Mouse (Mus musculus) hindbrain, embryonic 14.5 days (tissue): ENCODE results near the gene Tamm41. TPM values are rescaled to one million over a fixed set of nuclear protein-coding genes. Genes with fewer than 3 reads are reported as not detected.

Experiments used
- ATAC-seq: fragments of 200-750 bp; cut with Nextera tagmentation; 2 replicates; pipeline ENCODE4 v1.8.0; 2017; ENCODE audit warnings: moderate number of reproducible peaks, mild to moderate bottlenecking, moderate TSS enrichment, moderate library complexity; ENCODE audit not compliant: low FRiP score
- DNase-seq: peaks from one replicate; pipeline ENCODE4 v3.0.0-alpha.2; 2015; ENCODE audit warnings: low spot score
- H3K27ac ChIP-seq: fragments of 300-500 bp; sonication (generic); 2 replicates; pipeline ENCODE4 v1.5.1; 2014; ENCODE audit warnings: mild to moderate bottlenecking, moderate library complexity
- H3K27me3 ChIP-seq: fragments of 300-500 bp; sonication (generic); 2 replicates; pipeline ENCODE4 v1.6.1; 2014; ENCODE audit warnings: mild to moderate bottlenecking, low read length, mixed read lengths; ENCODE audit not compliant: control insufficient read depth, insufficient read depth
- H3K36me3 ChIP-seq: fragments of 300-500 bp; sonication (generic); replicated peaks from 2 replicates; pipeline ENCODE4 v1.6.1; 2014; ENCODE audit not compliant: control insufficient read depth, insufficient read depth
- H3K4me1 ChIP-seq: fragments of 300-500 bp; sonication (generic); replicated peaks from 2 replicates; pipeline ENCODE4 v1.6.1; 2014; ENCODE audit warnings: antibody characterized with exemption, low read length, mixed read lengths; ENCODE audit not compliant: control insufficient read depth, insufficient read depth
- H3K4me2 ChIP-seq: fragments of 300-500 bp; sonication (generic); replicated peaks from 2 replicates; pipeline ENCODE4 v1.6.1; 2014; ENCODE audit warnings: mild to moderate bottlenecking, moderate library complexity
- H3K4me3 ChIP-seq: fragments of 300-500 bp; sonication (generic); replicated peaks from 2 replicates; pipeline ENCODE4 v1.5.1; 2014; ENCODE audit warnings: mild to moderate bottlenecking, low read length
- H3K9ac ChIP-seq: fragments of 300-500 bp; sonication (generic); 2 replicates; pipeline ENCODE4 v1.6.1; 2014
- H3K9me3 ChIP-seq: fragments of 300-500 bp; sonication (generic); 2 replicates; pipeline ENCODE4 v1.6.1; 2016; ENCODE audit warnings: low read length; ENCODE audit not compliant: control insufficient read depth
- WGBS: fragments of 180-500 bp; shearing (Covaris S2); extraction: QIAGEN DNeasy Blood & Tissue Kit; methylation state at CpG from one replicate; pipeline ENCODE4 v1.1.7; 2014; 5-methylcytosine and 5-hydroxymethylcytosine counted together
- polyA plus RNA-seq: library from polyadenylated mRNA; unstranded; fragments of >200 nt; fragmentation: Nextera tagmentation; extraction: Ambion mirVana; gene quantifications from 2 replicates; pipeline ENCODE4 v1.2.1, GENCODE M21; 2014

The Tamm41 gene
- polyA plus RNA-seq, 1 experiment from 2014 or later: 51.8 TPM

DNA sequence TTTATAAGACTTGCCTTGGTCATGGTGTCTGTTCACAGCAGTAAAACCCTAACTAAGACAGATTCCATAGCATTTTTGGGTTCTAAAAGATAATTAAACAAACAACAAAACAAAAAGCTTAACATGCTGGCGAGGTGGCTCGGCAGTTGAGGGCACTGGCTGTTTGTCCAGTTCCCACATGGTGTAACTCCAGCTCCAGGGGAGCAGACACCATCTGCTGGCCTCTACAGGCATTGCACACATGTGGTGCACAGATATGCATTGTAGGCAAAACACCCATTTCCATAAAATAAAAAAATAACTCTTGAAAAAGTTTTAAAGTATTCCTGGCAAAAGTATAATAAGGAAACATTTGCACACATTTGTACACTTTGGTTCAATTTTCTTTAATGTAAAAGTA lies 7.6 kb downstream of the Tamm41 start:
- ATAC-seq (no peak), DNase-seq (no peak)
- H3K4me3 ChIP-seq: no peak overlapping the region
- no peak overlapping the region for H3K9ac ChIP-seq
- no peak overlapping the region for H3K27ac ChIP-seq
- 84% methylated on average over 2 of the region's 2 CpGs for WGBS
- no peak overlapping the region for H3K4me2 ChIP-seq
- no peaks in the 10 kb centered on the region for H3K4me1 ChIP-seq
- no peaks in the 10 kb centered on the region for H3K27me3 ChIP-seq
- peaks cover 59% of the 10 kb centered on the region for H3K36me3 ChIP-seq
- H3K9me3 ChIP-seq: no peaks in the 10 kb centered on the region

DNA sequence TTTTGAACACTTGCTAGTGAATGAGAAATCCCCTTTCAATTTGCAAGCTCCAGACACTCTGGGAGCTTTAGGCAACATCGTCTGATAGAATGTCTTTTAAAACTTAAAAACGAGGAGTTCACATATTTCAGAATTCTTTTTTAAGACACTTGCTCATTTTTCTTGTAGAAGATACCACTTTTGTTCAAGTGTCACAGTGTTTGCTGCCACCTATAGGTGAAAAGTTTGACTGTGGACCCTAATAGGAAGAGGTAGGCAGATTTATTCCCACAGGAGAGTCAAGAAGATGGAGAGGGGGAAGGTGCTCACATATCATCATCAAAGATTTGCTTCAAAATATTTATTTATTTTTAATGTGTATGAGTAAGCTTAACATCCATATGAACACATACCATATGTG lies 8.4 kb downstream of the Tamm41 start:
- H3K4me1 ChIP-seq: no peaks in the 10 kb centered on the region
- H3K9me3 ChIP-seq: no peaks in the 10 kb centered on the region
- ATAC-seq: no peak
- no peak overlapping the region for H3K4me3 ChIP-seq
- H3K9ac ChIP-seq: no peak overlapping the region
- peaks cover 62% of the 10 kb centered on the region for H3K36me3 ChIP-seq
- no peak overlapping the region for H3K27ac ChIP-seq
- peak; percentile 74 for DNase-seq
- no peaks in the 10 kb centered on the region for H3K27me3 ChIP-seq
- 79% methylated on average over 2 of the region's 2 CpGs for WGBS
- H3K4me2 ChIP-seq: no peak overlapping the region

DNA sequence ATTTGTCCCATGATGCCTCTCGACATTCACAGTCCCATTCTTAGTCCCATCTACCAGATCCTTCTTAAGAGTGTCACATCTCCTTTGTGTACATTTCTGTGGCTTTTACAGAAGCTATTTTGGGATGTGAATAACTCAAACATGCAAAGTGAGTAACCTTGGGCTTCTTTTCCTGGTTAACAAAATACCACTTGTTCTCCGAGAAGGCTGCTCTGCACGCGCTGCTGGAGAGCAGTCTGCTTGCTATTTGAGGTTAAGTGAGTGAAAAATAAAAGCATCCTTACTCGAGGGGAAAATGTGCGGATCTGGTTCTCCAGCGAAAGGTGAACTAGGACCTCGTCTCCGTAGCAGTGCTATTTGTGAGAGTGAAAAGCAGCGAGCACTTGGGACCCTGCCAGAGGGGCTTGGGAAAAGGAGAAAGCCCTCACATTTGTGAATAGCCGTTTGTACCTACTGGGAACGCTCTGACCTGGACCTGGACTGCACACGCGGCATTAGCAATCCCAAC lies 10.1 kb downstream of the Tamm41 start:
- H3K4me3 ChIP-seq: no peak overlapping the region
- H3K27me3 ChIP-seq: no peaks in the 10 kb centered on the region
- DNase-seq: no peak
- WGBS: 84% methylated on average over 14 of the region's 14 CpGs
- peaks cover 61% of the 10 kb centered on the region for H3K36me3 ChIP-seq
- no peak overlapping the region for H3K27ac ChIP-seq
- no peak overlapping the region for H3K9ac ChIP-seq
- H3K4me2 ChIP-seq: no peak overlapping the region
- H3K4me1 ChIP-seq: no peaks in the 10 kb centered on the region
- ATAC-seq: no peak
- no peaks in the 10 kb centered on the region for H3K9me3 ChIP-seq

DNA sequence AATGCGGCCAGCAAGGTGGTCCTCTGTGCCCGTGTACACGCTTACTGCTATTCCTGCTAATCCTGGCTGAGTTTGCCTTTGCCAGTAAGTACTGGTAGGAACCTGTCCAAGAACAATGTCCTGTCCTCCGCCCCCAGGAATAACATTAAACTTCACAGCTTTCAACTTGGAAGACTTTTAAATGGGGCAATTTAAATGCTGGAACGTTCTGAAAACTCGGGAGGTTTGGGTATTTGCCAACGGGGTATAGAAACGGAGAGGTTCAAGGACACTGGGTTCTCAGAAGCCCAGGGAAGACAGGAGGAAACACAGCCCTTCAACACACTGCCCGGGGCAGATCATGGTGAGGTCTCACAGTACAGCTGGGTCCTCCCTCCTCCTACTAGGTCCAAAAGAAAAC lies 14.8 kb downstream of the Tamm41 start:
- no peak overlapping the region for H3K27ac ChIP-seq
- ATAC-seq (no peak), DNase-seq (no peak)
- no peak overlapping the region for H3K4me3 ChIP-seq
- H3K9ac ChIP-seq: no peak overlapping the region
- no peaks in the 10 kb centered on the region for H3K27me3 ChIP-seq
- H3K9me3 ChIP-seq: no peaks in the 10 kb centered on the region
- WGBS: 90% methylated on average over 9 of the region's 9 CpGs
- peaks cover 66% of the 10 kb centered on the region for H3K36me3 ChIP-seq
- H3K4me2 ChIP-seq: no peak overlapping the region
- H3K4me1 ChIP-seq: no peaks in the 10 kb centered on the region

DNA sequence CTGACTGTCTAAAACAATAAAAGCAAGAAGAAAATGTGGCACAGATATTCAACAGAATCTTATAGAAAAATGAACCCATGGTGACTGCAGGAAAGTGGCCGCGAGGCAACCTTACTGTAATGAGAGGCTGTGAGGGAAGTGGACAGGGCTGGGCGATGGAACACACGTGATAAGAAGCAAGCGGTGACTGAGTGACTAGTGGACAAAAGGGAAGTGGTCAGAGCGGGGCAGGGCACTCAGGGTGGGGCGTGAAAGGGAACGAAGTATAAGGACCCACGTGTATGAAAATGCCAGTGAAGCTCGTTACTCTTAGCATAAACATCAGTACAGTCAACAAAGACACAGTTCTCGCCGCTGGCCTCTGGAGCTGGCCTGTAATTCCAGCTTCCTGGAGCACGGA lies 22.2 kb downstream of the Tamm41 start:
- H3K4me3 ChIP-seq: no peak overlapping the region
- DNase-seq (no peak), ATAC-seq (no peak)
- no peaks in the 10 kb centered on the region for H3K4me1 ChIP-seq
- H3K36me3 ChIP-seq: peaks cover 55% of the 10 kb centered on the region
- H3K4me2 ChIP-seq: no peak overlapping the region
- WGBS: 97% methylated on average over 13 of the region's 13 CpGs
- H3K27me3 ChIP-seq: no peaks in the 10 kb centered on the region
- no peak overlapping the region for H3K9ac ChIP-seq
- no peaks in the 10 kb centered on the region for H3K9me3 ChIP-seq
- H3K27ac ChIP-seq: no peak overlapping the region

DNA sequence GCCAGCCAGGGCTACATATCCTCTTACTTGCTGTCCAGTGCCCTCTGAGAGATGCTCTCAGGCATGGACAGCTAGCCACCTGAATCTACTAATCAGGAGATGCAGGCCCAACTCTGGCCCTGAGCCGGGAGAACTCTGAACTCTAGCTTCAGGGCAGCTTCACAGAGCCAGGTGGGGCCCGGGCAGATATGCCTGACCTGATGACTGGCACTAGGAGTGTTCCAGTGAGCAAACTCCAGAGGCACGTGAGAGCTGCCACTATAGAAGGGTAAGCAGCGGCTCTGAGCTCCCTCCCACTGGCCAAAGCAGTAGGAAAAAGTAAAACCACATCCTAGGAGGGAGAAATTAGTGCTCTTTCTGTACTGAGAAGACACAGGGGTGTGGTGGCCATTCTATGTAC lies 24.1 kb downstream of the Tamm41 start:
- DNase-seq (no peak), ATAC-seq (no peak)
- no peaks in the 10 kb centered on the region for H3K9me3 ChIP-seq
- no peak overlapping the region for H3K4me3 ChIP-seq
- WGBS: 91% methylated on average over 4 of the region's 4 CpGs
- H3K27me3 ChIP-seq: no peaks in the 10 kb centered on the region
- H3K9ac ChIP-seq: no peak overlapping the region
- H3K4me2 ChIP-seq: no peak overlapping the region
- H3K27ac ChIP-seq: no peak overlapping the region
- H3K36me3 ChIP-seq: peaks cover 49% of the 10 kb centered on the region
- H3K4me1 ChIP-seq: no peaks in the 10 kb centered on the region

GRCm38 (mm10) chr6:115011792-115012191 lies 25.9 kb downstream of the Tamm41 start:
- ATAC-seq (no peak), DNase-seq (no peak)
- no peak overlapping the region for H3K27ac ChIP-seq
- H3K4me3 ChIP-seq: no peak overlapping the region
- H3K36me3 ChIP-seq: peaks cover 46% of the 10 kb centered on the region
- no peaks in the 10 kb centered on the region for H3K27me3 ChIP-seq
- 85% methylated on average over 8 of the region's 8 CpGs for WGBS
- no peaks in the 10 kb centered on the region for H3K4me1 ChIP-seq
- no peak overlapping the region for H3K9ac ChIP-seq
- H3K4me2 ChIP-seq: no peak overlapping the region
- no peaks in the 10 kb centered on the region for H3K9me3 ChIP-seq

GRCm38 (mm10) chr6:115010815-115011214 lies 26.9 kb downstream of the Tamm41 start:
- H3K36me3 ChIP-seq: peaks cover 37% of the 10 kb centered on the region

GRCm38 (mm10) chr6:115010304-115010703 lies 27.4 kb downstream of the Tamm41 start:
- Histone ChIP-seq H3K27me3 (no peaks in the 10 kb centered on the region), H3K4me3 (no peak overlapping the region), H3K4me1 (no peaks in the 10 kb centered on the region), H3K9me3 (no peaks in the 10 kb centered on the region), H3K36me3 (peaks cover 32% of the 10 kb centered on the region), H3K4me2 (no peak overlapping the region), H3K9ac (no peak overlapping the region), H3K27ac (no peak overlapping the region)
- WGBS: 84% methylated on average over 9 of the region's 9 CpGs
- DNase-seq (no peak), ATAC-seq (no peak)

More at GRCm38 (mm10) chr6:115010815-115011214, 26.9 kb downstream of the Tamm41 start:
- Histone ChIP-seq H3K4me2 (no peak overlapping the region), H3K4me3 (no peak overlapping the region), H3K9me3 (no peaks in the 10 kb centered on the region), H3K9ac (no peak overlapping the region), H3K4me1 (no peaks in the 10 kb centered on the region), H3K27ac (no peak overlapping the region), H3K27me3 (no peaks in the 10 kb centered on the region)
- no peak for DNase-seq
- no peak for ATAC-seq
- WGBS: 79% methylated on average over 9 of the region's 9 CpGs

DNA sequence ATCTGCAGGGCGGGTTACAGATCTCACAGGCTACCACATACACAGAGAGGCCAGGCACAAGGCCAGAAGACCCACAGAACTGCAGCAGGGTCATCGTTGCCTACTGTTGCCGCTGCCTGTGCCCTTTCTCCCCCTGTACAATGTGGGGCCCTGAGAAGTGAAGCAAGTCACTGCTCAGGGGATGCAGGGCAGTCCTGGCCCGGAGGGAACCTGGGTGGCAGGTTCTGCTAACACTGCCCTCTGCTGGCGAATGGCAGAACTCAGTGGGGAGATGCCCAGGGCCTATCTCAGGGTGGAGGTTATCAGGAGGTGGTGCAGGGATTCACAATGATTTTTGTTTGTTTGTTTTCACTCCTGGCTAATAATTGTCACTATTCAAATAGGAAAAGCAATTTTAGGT lies 29.9 kb downstream of the Tamm41 start:
- H3K4me1 ChIP-seq: no peaks in the 10 kb centered on the region
- H3K4me2 ChIP-seq: no peak overlapping the region
- H3K27ac ChIP-seq: no peak overlapping the region
- ATAC-seq (0 out of 2 replicates have a peak, but pooled peaks have one; percentile 43), DNase-seq (peak; percentile 78)
- H3K9me3 ChIP-seq: no peaks in the 10 kb centered on the region
- H3K27me3 ChIP-seq: no peaks in the 10 kb centered on the region
- 34% methylated on average over 5 of the region's 5 CpGs for WGBS
- H3K36me3 ChIP-seq: peaks cover 26% of the 10 kb centered on the region
- no peak overlapping the region for H3K9ac ChIP-seq
- H3K4me3 ChIP-seq: no peak overlapping the region
